Mouse (Mus musculus) frontal cortex, adult 2 months (tissue): Measurements from ENCODE around the gene Gdf11. TPM values are rescaled to one million over a fixed set of nuclear protein-coding genes. Genes with fewer than 3 reads are reported as not detected.

ENCODE experiments used
- DNase-seq, 2 experiments: peaks; one replicate each; pipeline ENCODE4 v3.0.0; 2022; ENCODE audit warnings: low spot score in 1 of 2; ENCODE audit errors: extremely low spot score in 1 of 2
- polyA plus RNA-seq: library from polyadenylated mRNA; depleted of rRNA; stranded (reverse); fragments of >200 nt; gene quantifications from 2 replicates; pipeline ENCODE4 v1.2.3, GENCODE M21; 2012; rRNA removed

The Gdf11 gene
- polyA plus RNA-seq, 1 experiment, result 17.2 TPM

- DNase-seq, result no peak
Observed at GRCm38 (mm10) chr10:128837400-128837799, 54.1 kb downstream of the Gdf11 start.

Other genes with a start within 250 kb of the Gdf11 start
- gene Ikzf4, start 245.7 kb downstream of the Gdf11 start, polyA plus RNA-seq, result 11.1 and 11.6 TPM in 2 replicates
- gene Suox, start 217.6 kb downstream of the Gdf11 start, polyA plus RNA-seq, result 12.9 and 13.4 TPM in 2 replicates
- 114 and 118 TPM in 2 replicates for gene Rab5b, start 195.5 kb downstream of the Gdf11 start, polyA plus RNA-seq
- 0.80 and 0.98 TPM in 2 replicates for gene Pmel, start 187.5 kb downstream of the Gdf11 start, polyA plus RNA-seq
- gene Cdk2, start 186.7 kb downstream of the Gdf11 start, polyA plus RNA-seq, result 4.9 and 6.0 TPM in 2 replicates
- 14.8 and 15.6 TPM in 2 replicates for gene Dgka, start 146.9 kb downstream of the Gdf11 start, polyA plus RNA-seq
- gene Pym1, start 143.8 kb downstream of the Gdf11 start, polyA plus RNA-seq, result 38.3 and 44.6 TPM in 2 replicates
- 2.4 and 3.4 TPM in 2 replicates for gene Mmp19, start 100.8 kb downstream of the Gdf11 start, polyA plus RNA-seq
- 24.2 and 25.3 TPM in 2 replicates for gene Dnajc14, start 87.7 kb downstream of the Gdf11 start, polyA plus RNA-seq
- gene Tmem198b, start 87.3 kb downstream of the Gdf11 start, polyA plus RNA-seq, result 21.8 and 22.3 TPM in 2 replicates
- 55.8 and 69.0 TPM in 2 replicates for gene Sarnp, start 74.4 kb downstream of the Gdf11 start, polyA plus RNA-seq
- gene Ormdl2, start 70.1 kb downstream of the Gdf11 start, polyA plus RNA-seq, result 15.3 and 17.3 TPM in 2 replicates
- 82.7 and 95.6 TPM in 2 replicates for gene Cd63, start 9.3 kb upstream of the Gdf11 start, polyA plus RNA-seq
- gene Rdh5, start 31.2 kb upstream of the Gdf11 start, polyA plus RNA-seq, result 12.3 and 15.7 TPM in 2 replicates
- 233 and 273 TPM in 2 replicates for gene Bloc1s1, start 32.3 kb upstream of the Gdf11 start, polyA plus RNA-seq
- 23.4 and 26.8 TPM in 2 replicates for gene Itga7, start 42.1 kb upstream of the Gdf11 start, polyA plus RNA-seq
- gene Mettl7b, start 69.3 kb upstream of the Gdf11 start, polyA plus RNA-seq, result not detected in 2 replicates
- gene Olfr9, start 97.7 kb upstream of the Gdf11 start, polyA plus RNA-seq, result not detected in 2 replicates
- gene Olfr763, start 119.1 kb upstream of the Gdf11 start, polyA plus RNA-seq, result 0.04 TPM in 1 of 2 replicates, not detected in the other
- not detected in 2 replicates for gene Olfr764-ps1, start 148.2 kb upstream of the Gdf11 start, polyA plus RNA-seq
- gene Olfr765, start 158.3 kb upstream of the Gdf11 start, polyA plus RNA-seq, result not detected in 2 replicates
- gene Olfr766-ps1, start 177.3 kb upstream of the Gdf11 start, polyA plus RNA-seq, result not detected in 2 replicates
- not detected in 2 replicates for gene Olfr767, start 191.2 kb upstream of the Gdf11 start, polyA plus RNA-seq
- not detected in 2 replicates for gene Olfr768, start 207.7 kb upstream of the Gdf11 start, polyA plus RNA-seq
- not detected in 2 replicates for gene Olfr769, start 226.1 kb upstream of the Gdf11 start, polyA plus RNA-seq
- gene Olfr770, start 247.3 kb upstream of the Gdf11 start, polyA plus RNA-seq, result not detected in 2 replicates